Mouse (Mus musculus): Measurements from ENCODE around the gene Usp17la.
"Not testable (repeated sequence)": the region's sequence is repeated elsewhere in the genome, so short reads cannot be mapped to it uniquely, and the experiment has no call there.

The Usp17la gene

GRCm38 (mm10) chr7:104856709-104857108 is at the start of gene Usp17la:
Gene Usp17la (plus strand): TSS chr7:104857009.
- DNase-seq (ENCODE audit: low read depth), result not testable (repeated sequence)

- not testable (repeated sequence) for DNase-seq (ENCODE audit: low read depth)
Measured at GRCm38 (mm10) chr7:104810335-104810734, 46.5 kb upstream of the Usp17la start.

GRCm38 (mm10) chr7:104842503-104842902 is 14.3 kb upstream of the Usp17la start, which contains the start of gene Usp17lb:
Gene Usp17lb (minus strand): TSS chr7:104842603.
- no peak for DNase-seq (ENCODE audit: low read depth)

- no peak for DNase-seq (ENCODE audit: low read depth)
Measured at GRCm38 (mm10) chr7:104843731-104844287, 13.0 kb upstream of the Usp17la start.

- not testable (repeated sequence) for DNase-seq (ENCODE audit: low read depth)
Measured at GRCm38 (mm10) chr7:104851546-104851945, 5.3 kb upstream of the Usp17la start.

- no peak for DNase-seq (ENCODE audit: low read depth)
Measured at GRCm38 (mm10) chr7:104855248-104855750, 1.5 kb upstream of the Usp17la start.

GRCm38 (mm10) chr7:104857683-104858082 is 874 bp downstream of the Usp17la start:
- DNase-seq (ENCODE audit: low read depth), result no peak

GRCm38 (mm10) chr7:104861381-104861780 is 4.6 kb downstream of the Usp17la start:
- DNase-seq (ENCODE audit: low read depth), result no peak

GRCm38 (mm10) chr7:104877731-104878130 is 20.9 kb downstream of the Usp17la start, which contains the start of gene Olfr665:
Gene Olfr665 (plus strand): TSS chr7:104878031.
- DNase-seq (ENCODE audit: low read depth), result no peak

GRCm38 (mm10) chr7:104895852-104896251 is 39.0 kb downstream of the Usp17la start, which contains the start of gene Olfr666:
Gene Olfr666 (minus strand): TSS chr7:104895952.
- DNase-seq (ENCODE audit: low read depth), result no peak
